In the genomic region with DNA sequence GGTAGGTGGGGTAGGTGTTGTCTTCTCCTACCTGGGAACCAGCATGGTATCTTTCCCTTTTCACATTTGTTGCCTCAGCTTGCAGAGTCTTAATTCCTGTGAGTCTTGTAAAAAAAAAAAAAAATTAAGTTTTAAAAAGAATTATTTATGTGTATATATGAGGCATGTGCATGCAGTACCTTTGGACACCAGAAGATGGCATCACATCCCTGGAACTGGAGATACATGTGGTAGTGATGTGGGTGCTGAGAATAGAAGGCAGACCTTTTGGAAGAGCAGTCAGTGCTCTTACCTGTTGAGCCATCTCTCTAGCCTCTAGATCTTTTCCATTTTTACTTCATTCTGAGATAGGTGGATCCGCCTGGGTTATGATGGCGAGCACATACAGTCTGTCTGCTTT, we compare ENCODE assay signal across 11 mouse cellular contexts. TPM values are rescaled to one million over a fixed set of nuclear protein-coding genes. Genes with fewer than 3 reads are reported as not detected.
DNase-seq lines count a peak whose midpoint lies in the region; ATAC-seq and TF ChIP-seq lines count a peak whose summit lies in the region.
"Had no signal": no experiment of that assay in that cellular context is flagged by ENCODE, and none has a peak within 500 bp of the region (broad histone marks: within the 10 kb centered on the region; RNA-seq: fewer than 3 reads in every experiment).

No protein-coding gene starts in this region.

- TF ChIP-seq CTCF in heart, adult 2 months (IDR thresholded peaks at IDR 0.05), result peak; percentile 71
- TF ChIP-seq CTCF in liver, postnatal 0 days (IDR thresholded peaks at IDR 0.05; ENCODE audit: low read depth), result peak; percentile 65

- intact Hi-C loops in heart, adult 2 months (cut with DNase I), result no loop called here

- no peak overlapping the region for H3K4me3 ChIP-seq in heart, adult 2 months
- H3K4me3 ChIP-seq in liver, postnatal 0 days (ENCODE audit: low read depth, low read length), result no peak overlapping the region
- H3K4me3 ChIP-seq: embryonic facial prominence, embryonic 12.5 days; intestine, embryonic 15.5 days had no signal

- no peaks in the 10 kb centered on the region for H3K27me3 ChIP-seq in heart, adult 2 months (ENCODE audit: control insufficient read depth, insufficient read depth, low read length)
- H3K27me3 ChIP-seq in liver, postnatal 0 days (ENCODE audit: insufficient read depth, low read length), result no peaks in the 10 kb centered on the region
- H3K27me3 ChIP-seq: embryonic facial prominence, embryonic 12.5 days; intestine, embryonic 15.5 days had no signal

- no peaks in the 10 kb centered on the region for H3K9me3 ChIP-seq in liver, postnatal 0 days (ENCODE audit: low read length)
- H3K9me3 ChIP-seq: embryonic facial prominence, embryonic 12.5 days; intestine, embryonic 15.5 days had no signal

- no peaks in the 10 kb centered on the region for H3K79me2 ChIP-seq in heart, adult 2 months (replicated peaks; ENCODE audit: control insufficient read depth, insufficient read depth, low read length)

- H3K4me2 ChIP-seq in liver, postnatal 0 days (ENCODE audit: low read depth, low read length), result no peak overlapping the region
- H3K4me2 ChIP-seq: embryonic facial prominence, embryonic 12.5 days; intestine, embryonic 15.5 days had no signal

- ATAC-seq in liver, postnatal 0 days, result no peak
- ATAC-seq: intestine, embryonic 15.5 days had no signal

- 100% methylated on average over 2 of the region's 2 CpGs for WGBS in heart, adult 2 months
- WGBS in liver, postnatal 0 days (ENCODE audit: insufficient replicate concordance), result 97% methylated on average over 2 of the region's 2 CpGs

- 0 out of 2 replicates have a peak, but pooled peaks cover 2% of the 10 kb centered on the region for H3K36me3 ChIP-seq in heart, adult 2 months (ENCODE audit: control insufficient read depth, insufficient read depth, low read length)
- H3K36me3 ChIP-seq in liver, postnatal 0 days (replicated peaks; ENCODE audit: insufficient read depth, low read length), result peaks cover 31% of the 10 kb centered on the region

- H3K4me1 ChIP-seq in heart, adult 2 months (ENCODE audit: control insufficient read depth, insufficient read depth, low read length), result peaks cover 23% of the 10 kb centered on the region
- H3K4me1 ChIP-seq in liver, postnatal 0 days (ENCODE audit: insufficient read depth), result peaks cover 32% of the 10 kb centered on the region

- no peak for DNase-seq in heart, adult 2 months
- no peak for DNase-seq in heart, adult 9 months (ENCODE audit: low spot score in 2 of 2)
- DNase-seq in liver, postnatal 0 days, result no peak
- DNase-seq in liver (no peak), A20 (ENCODE audit: low read depth, low spot score) (peak; percentile 57), ZHBTc4 (ENCODE audit: low read depth, low spot score) (peak; percentile 68)
- DNase-seq in layer of hippocampus, postnatal 36 days, result no peak
- no peak for DNase-seq in neural tube, embryonic 10.5 days (ENCODE audit: extremely low spot score, low spot score)
- DNase-seq: gastrocnemius, postnatal 36 days had no signal

- no peak overlapping the region for H3K9ac ChIP-seq in heart, adult 2 months (ENCODE audit: low read depth, low read length)
- H3K9ac ChIP-seq in liver, postnatal 0 days (replicated peaks), result no peak overlapping the region
- H3K9ac ChIP-seq: embryonic facial prominence, embryonic 12.5 days; intestine, embryonic 15.5 days had no signal

- no peak for TF ChIP-seq EP300 in heart, adult 2 months (IDR thresholded peaks at IDR 0.05; ENCODE audit: insufficient read depth, low read depth, low read length)
- no peak for TF ChIP-seq EP300 in liver, postnatal 0 days (IDR thresholded peaks at IDR 0.05; ENCODE audit: low read depth)

- TF ChIP-seq POLR2A in heart, adult 2 months (IDR thresholded peaks at IDR 0.05; ENCODE audit: insufficient read depth, low read depth, low read length), result no peak

- no peak overlapping the region for H3K27ac ChIP-seq in heart, adult 2 months
- H3K27ac ChIP-seq in liver, postnatal 0 days (ENCODE audit: low read depth), result no peak overlapping the region
- H3K27ac ChIP-seq: embryonic facial prominence, embryonic 12.5 days; intestine, embryonic 15.5 days had no signal

RNA-seq across cellular contexts. Expression of a gene that starts 23.7 kb away (rescaled TPM):
- total RNA-seq in heart, adult 2 months (2021), result 100 to 1,000 TPM; 148 to 168 TPM
- polyA plus RNA-seq in heart, adult 2 months (2012; rRNA removed), result 274 and 284 TPM in 2 replicates
- 34.8 and 36.7 TPM in 2 replicates for polyA plus RNA-seq in liver, postnatal 0 days (2015; fragmentation: Nextera tagmentation; extraction: Ambion mirVana)
- total RNA-seq in layer of hippocampus, postnatal 36 days (2021), result 100 to 1,000 TPM; 213 TPM

RNA-seq across cellular contexts. Expression of a gene that starts 28.8 kb away (rescaled TPM):
- 10 to 100 TPM; 16.7 to 17.1 TPM for total RNA-seq in heart, adult 2 months (2021)
- polyA plus RNA-seq in heart, adult 2 months (2012; rRNA removed), result 38.9 and 44.5 TPM in 2 replicates
- 38.9 and 40.2 TPM in 2 replicates for polyA plus RNA-seq in liver, postnatal 0 days (2015; fragmentation: Nextera tagmentation; extraction: Ambion mirVana)
- total RNA-seq in layer of hippocampus, postnatal 36 days (2021), result 10 to 100 TPM; 76.4 to 82.1 TPM

RNA-seq across cellular contexts. Expression of a gene that starts 29.6 kb away (rescaled TPM):
- 10 to 100 TPM; 17.2 to 18.3 TPM for total RNA-seq in heart, adult 2 months (2021)
- 18.2 and 24.5 TPM in 2 replicates for polyA plus RNA-seq in heart, adult 2 months (2012; rRNA removed)
- 15.6 and 16.7 TPM in 2 replicates for polyA plus RNA-seq in liver, postnatal 0 days (2015; fragmentation: Nextera tagmentation; extraction: Ambion mirVana)
- total RNA-seq in layer of hippocampus, postnatal 36 days (2021), result 10 to 100 TPM; 91.3 to 94.9 TPM

RNA-seq across cellular contexts. Expression of a gene that starts 54.3 kb away (rescaled TPM):
- total RNA-seq in heart, adult 2 months (2021), result 10 to 100 TPM; 11.4 to 12.7 TPM
- polyA plus RNA-seq in heart, adult 2 months (2012; rRNA removed), result 21.3 and 30.4 TPM in 2 replicates
- 10.5 and 13.0 TPM in 2 replicates for polyA plus RNA-seq in liver, postnatal 0 days (2015; fragmentation: Nextera tagmentation; extraction: Ambion mirVana)
- 10 to 100 TPM; 75.0 to 83.5 TPM for total RNA-seq in layer of hippocampus, postnatal 36 days (2021)

Comparison
In these comparisons a context has a peak if more than half of its experiments do, and no peak if none do; other contexts are left out.
1. DNase-seq: peak in A20 (single experiment) and ZHBTc4 (single experiment); none in heart, adult 2 months (0 of 2), heart, adult 9 months (0 of 2), liver, postnatal 0 days (single experiment), liver (single experiment), layer of hippocampus, postnatal 36 days (0 of 2) and neural tube, embryonic 10.5 days (single experiment).
2. RNA of a gene that starts 28.8 kb away (total RNA-seq): 76.4 to 82.1 TPM in layer of hippocampus, postnatal 36 days; 16.7 to 17.1 TPM in heart, adult 2 months; every median in the first group is over 4 times any median in the second.
3. RNA of a gene that starts 29.6 kb away (total RNA-seq): 91.3 to 94.9 TPM in layer of hippocampus, postnatal 36 days; 17.2 to 18.3 TPM in heart, adult 2 months; every median in the first group is over 4 times any median in the second.